Mouse (Mus musculus) left cerebral cortex, postnatal 4 days (tissue): ENCODE data around the gene Hist1h2bh. TPM values are rescaled to one million over a fixed set of nuclear protein-coding genes. Genes with fewer than 3 reads are reported as not detected.

ENCODE experiments used
- DNase-seq: peaks from one replicate; pipeline ENCODE4 v3.0.0-alpha.2; 2022
- intact Hi-C: fragments of 180-260 bp; cut with DNase I; formaldehyde crosslinking; loops from one replicate; pipeline ENCODE4 v1.15.1; 2025
- total RNA-seq, 2 experiments: library from RNA; stranded (reverse); gene quantifications; 2 replicates each; pipeline ENCODE4 v1.2.3; 2021

The Hist1h2bh gene
- total RNA-seq, 2 experiments from 2014 or later, result 4.5 to 6.1 TPM

DNA sequence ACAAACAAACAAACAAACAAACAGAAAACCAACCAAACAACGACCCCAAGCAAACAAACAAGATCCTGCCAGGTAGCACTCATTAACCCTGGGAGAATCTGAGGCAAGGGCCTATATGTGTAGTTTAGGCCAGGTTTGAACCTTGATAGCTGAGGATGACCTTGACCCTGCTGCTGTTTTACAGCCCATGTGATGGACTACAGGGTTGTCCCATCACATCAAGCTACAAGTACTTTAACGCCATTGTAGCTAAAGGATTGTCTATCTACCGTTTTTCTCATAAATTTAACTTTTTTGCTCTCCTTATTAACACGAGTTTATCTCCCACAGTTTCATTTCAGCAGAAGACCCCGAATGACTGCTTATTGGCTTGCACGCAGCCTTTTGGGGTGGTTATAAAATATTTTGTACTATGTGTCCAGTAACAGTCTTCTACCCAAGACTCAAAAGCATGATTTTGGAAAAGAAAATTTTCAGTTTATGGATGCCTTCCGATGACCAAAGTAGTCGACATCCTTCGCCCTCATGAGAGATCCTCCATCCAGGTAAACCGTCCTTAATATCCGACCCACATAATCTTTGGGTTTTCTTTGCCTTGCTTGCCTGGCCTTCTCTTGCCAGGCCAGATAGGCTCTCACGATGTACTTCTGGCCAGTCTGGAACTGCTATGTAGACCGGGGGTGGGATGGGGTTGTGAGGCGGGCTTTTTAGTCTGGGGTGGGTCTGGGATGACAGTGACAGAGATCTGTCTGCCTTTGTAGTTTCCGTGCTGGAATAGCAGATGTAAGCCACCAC is 27.2 kb downstream of the Hist1h2bh start:
- intact Hi-C loops, result loop anchor here (5.0 to 10.0 kb wide), 2 partner anchors 79 to 1571 kb away; partner anchors contain the start of gene Zfp184
- DNase-seq, result no peak

DNA sequence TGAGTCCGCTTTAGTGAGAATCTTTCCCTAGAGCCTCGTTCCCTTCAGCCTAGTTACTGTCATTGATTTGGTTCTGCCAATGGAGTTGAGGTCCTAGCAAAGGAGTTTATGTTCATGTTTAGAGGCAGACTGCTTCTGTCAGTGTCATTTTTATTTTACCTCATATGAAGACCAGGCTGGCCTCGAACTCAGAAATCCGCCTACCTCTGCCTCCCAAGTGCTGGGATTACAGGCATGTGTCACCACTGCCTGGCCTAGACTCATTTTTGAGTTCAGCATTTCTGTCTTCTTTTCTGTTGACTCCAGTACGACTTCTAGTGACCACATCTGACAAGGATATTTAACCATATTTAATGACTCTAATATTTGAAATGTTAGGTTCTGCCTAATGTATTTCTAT is 27.9 kb downstream of the Hist1h2bh start:
- intact Hi-C loops, result loop anchor here (5.0 to 10.0 kb wide), 2 partner anchors 78 to 1570 kb away; partner anchors contain the start of gene Zfp184
- no peak for DNase-seq

DNA sequence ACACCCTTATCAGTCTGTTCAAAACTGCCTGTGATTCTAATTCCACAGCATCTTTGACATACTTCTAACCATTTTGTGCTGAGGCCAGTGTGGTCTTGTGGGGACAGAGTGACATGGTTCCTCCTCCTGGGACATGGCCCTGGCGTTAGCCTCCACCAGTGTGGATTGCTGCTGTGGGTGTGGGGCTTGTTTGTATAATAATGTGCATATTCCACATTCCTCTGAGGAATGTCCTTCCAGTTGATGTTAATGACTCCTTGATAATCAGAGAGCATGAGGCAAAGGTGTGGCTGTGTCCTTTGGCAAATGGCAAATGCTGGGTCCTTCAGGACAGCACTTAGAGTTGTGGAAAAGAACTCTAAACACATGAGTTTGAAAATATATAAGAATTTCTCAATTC is 29.7 kb downstream of the Hist1h2bh start:
- no peak for DNase-seq
- intact Hi-C loops, result loop anchor here (10.0 kb wide), 1 partner anchor 1569 kb away; the partner anchor contains the start of gene Zfp184

DNA sequence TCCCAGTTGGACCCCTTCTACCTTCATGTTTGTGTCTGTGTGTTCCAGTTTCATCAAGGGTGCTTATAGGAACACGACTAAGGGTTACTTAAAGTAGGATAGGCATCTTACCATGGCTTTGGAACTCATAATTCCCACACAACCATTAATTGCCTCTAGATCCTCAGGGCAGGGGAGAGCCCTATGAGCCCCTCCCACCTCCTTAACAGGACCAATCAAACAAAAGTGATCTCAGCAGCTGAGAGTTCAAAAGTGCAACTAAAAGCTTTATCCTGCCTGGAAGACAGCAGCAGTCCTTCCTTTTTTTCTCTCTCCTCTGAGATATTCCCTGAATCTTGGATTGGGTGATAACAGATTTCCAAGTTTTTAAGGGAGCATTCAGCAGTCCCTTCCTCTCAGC is 33.1 kb downstream of the Hist1h2bh start:
- DNase-seq, result no peak
- intact Hi-C loops, result loop anchor here (10.0 kb wide), 1 partner anchor 1565 kb away; the partner anchor contains the start of gene Zfp184

DNA sequence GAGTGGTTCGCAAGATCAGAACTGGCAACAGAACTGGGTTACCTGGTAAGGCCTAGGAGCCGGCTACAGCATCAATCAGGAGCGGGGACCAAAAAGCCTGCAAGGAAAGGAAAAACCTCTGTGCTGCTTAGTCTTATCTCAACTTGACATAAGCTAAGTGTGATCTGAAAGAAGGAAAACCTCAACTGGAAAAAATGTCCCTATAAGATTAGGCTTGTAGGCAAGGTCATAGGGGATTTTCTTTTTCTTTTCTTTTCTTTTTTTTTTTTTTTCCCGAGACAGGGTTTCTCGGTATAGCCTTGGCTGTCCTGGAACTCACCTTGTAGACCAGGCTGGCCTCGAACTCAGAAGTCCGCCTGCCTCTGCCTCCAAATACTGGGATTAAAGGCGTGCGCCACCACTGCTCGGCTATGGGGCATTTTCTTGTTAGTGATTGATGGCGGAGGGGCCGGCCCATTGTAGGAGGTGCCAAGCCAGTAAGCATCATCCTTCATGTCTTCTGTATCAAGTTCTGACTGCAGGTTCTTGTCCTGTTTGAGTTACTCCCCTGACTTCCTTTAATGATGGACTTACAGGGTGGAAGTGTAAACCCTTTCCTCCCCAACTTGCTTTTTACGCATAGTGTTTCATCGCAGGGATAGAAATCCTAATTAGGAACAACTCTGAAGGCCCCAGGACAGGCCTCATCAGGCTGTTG is 36.2 kb downstream of the Hist1h2bh start:
- intact Hi-C loops, result loop anchor here (10.0 kb wide), 1 partner anchor 202 kb away; no protein-coding TSS in a partner anchor
- no peak for DNase-seq

DNA sequence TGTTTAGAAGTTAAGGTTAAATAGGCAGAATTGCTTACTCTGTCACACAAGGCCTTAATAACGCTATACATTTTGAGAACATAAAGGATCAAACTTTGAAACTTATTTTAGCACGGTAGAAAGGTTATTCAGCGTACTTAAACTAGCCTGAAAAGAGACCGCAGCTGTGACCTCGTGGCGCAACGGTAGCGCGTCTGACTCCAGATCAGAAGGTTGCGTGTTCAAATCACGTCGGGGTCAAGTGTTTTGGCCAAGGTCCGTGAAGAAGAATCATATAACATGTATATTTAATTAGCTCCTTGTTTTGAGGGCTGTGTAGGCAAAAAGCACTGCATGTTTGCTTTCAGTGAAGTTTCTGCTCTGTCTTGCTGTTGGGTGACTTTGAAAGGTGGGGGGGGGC is 36.8 kb downstream of the Hist1h2bh start:
- DNase-seq, result no peak

DNA sequence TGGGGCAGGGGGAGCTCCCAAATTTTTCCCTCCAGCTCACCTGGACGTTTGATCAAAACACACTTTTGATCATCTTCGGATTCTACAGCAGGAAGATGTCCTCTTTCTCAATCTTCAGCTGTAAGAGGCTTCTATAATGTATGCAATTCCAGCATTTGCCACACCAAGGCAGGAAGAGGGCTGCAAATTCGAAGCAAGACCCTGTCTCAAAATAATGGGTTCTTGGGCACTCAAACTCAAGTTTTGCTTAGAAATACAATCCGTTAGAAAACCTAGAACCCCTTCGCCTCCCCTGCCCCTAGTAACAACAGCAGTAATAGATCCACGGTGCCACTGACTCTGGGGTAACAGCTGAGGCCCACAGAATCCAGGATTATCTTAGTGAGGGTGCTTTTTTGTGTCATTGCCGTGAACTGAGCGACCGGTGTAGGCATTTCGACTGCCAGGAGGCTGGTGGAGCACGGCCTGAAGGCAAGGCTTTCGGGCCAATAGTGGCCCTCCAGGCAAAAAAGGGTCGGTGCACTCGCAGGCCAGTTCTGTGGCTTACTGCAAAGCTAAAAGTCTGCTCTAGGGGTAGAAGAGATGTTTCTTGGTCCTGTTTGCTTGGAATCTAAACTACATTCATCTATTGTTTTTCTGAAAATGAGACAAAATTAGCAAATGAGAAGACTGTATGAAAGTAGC is 37.4 kb downstream of the Hist1h2bh start:
- DNase-seq, result no peak
- intact Hi-C loops, result loop anchor here (10.0 kb wide), 1 partner anchor 201 kb away; no protein-coding TSS in a partner anchor

More for the DNA sequence above, 36.8 kb downstream of the Hist1h2bh start:
- intact Hi-C loops, result loop anchor here (10.0 kb wide), 1 partner anchor 202 kb away; no protein-coding TSS in a partner anchor

DNA sequence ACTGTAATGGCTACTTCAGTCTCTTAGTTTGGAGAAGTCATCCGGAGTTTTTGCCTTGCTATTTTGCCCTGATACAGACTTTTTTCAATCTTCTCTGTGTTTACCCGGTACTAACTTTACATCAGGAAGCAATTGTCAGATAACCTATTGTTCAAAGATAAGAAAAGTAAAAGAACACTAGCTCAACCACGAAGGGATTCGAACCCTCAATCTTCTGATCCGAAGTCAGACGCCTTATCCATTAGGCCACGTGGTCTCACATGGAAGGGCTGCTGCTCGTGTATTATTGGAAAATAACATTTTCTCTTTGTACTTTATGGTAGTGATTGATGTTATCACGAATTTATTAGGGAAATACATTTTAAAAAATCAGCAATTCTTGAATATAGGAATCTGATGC is 39.4 kb downstream of the Hist1h2bh start:
- DNase-seq, result peak; percentile 31

DNA sequence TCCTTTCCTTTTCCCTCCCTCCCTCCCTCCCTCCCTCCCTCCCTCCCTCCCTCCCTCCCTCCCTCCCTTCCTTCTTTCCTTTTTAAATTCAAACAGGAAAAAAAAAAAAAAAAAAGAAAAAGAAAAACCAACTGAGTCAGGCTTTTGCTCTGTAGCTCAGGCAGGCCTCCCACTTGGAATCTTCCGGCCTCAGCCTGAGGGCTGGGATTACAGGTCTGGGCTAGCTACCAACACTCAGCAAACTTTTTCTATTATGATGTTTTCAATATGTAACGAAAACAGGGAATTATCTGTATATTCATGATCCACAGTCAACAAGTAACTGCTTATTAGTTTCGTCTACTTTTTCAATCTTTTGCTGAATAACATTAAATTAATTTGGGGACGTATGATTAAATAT is 40.3 kb downstream of the Hist1h2bh start:
- intact Hi-C loops, result loop anchor here (10.0 kb wide), 1 partner anchor 198 kb away; no protein-coding TSS in a partner anchor
- DNase-seq, result no peak

More for the DNA sequence above, 39.4 kb downstream of the Hist1h2bh start:
- intact Hi-C loops, result loop anchor here (10.0 kb wide), 1 partner anchor 199 kb away; no protein-coding TSS in a partner anchor

DNA sequence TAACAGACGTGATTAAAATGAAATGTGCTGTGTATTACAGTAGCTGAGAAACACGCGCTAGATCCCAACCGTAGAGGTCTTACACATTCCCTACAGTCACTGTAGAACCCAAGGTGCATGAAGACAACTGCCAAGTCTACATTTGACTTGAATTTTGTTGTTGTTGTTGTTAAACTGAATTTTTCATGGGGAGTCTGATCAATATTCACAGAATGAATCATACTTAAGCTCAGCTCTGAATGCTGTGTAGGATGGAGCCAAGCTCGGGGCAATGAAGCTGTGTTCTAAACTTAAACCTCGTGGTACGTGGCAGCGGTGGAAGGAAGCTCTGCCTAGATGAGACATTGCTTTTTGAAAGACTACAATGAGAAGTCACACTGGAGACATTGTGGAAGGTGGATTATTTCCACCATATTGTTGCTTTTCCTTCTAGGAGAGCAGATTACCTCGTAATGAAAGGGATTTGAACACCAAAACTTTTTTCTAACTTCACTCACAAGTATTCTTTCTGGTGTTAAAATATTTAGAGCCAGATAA is 41.1 kb downstream of the Hist1h2bh start:
- intact Hi-C loops, result loop anchor here (10.0 kb wide), 1 partner anchor 197 kb away; no protein-coding TSS in a partner anchor

DNA sequence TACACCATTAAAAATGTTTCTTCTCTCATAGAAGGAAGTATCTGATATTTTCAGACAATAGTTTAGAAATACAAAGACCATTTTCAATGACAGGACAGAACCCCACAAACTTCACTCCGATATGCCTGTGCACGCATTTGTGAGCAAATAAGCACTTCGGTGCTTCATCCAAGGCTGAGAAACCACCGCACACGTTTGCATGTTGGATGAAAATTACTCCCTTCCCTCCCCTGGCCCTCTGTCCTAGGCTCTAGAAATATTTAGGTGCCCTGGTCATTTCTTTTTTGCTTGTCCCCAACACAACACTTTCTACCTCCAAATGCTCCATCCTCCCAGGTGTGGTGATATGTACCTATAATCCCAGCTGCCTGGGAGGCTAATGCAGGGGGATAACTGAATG is 41.7 kb downstream of the Hist1h2bh start:
- DNase-seq, result no peak
- intact Hi-C loops, result loop anchor here (10.0 kb wide), 1 partner anchor 197 kb away; no protein-coding TSS in a partner anchor

More for the DNA sequence above, 41.1 kb downstream of the Hist1h2bh start:
- DNase-seq, result no peak

DNA sequence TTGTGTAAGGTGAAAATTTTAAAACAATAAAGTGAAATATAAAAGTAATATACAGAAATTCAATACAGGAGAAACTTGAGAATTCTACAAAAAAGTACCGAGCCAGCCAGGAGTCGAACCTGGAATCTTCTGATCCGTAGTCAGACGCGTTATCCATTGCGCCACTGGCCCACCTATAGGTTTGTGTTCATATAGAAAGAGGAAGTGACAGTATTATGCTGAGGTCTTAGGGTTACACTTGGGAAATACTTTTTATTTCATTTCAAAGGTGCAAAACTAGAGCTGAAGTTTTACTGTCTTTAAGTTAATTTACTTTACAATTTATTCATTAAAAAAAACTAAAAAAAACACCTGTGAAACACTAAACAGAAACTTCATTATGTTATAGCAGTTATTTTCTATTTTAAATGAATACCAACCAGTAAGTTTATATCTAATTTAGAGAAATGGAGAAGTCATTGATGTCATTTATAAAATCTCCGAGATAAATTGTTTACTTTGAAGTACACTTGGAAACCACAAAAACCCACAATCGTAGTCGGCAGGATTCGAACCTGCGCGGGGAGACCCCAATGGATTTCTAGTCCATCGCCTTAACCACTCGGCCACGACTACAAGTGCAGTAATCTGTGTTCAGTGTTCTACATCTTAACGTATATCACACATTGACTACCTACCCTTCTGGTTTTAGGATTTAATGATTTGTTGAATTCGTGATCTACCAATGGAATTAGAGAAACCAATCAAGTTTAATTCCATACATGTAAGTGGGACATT is 42.6 kb downstream of the Hist1h2bh start:
- intact Hi-C loops, result loop anchor here (10.0 kb wide), 1 partner anchor 196 kb away; no protein-coding TSS in a partner anchor
- peak; percentile 46 for DNase-seq

DNA sequence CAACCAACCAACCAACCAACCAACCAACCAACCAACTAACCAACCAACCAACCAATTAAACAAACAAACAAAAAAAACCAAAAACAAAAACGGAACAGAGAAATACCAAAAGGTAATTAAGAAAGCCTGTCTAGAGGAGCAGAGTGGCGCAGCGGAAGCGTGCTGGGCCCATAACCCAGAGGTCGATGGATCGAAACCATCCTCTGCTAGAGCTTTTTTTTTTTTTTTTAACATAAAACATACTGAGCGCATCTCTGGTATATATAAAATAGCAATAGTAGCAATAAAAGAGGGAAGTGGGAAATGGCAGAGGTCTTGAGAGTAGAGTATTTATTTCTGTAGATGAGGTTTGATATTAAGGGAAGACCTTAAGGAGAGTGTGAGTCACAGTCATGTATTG is 43.2 kb downstream of the Hist1h2bh start:
- DNase-seq, result no peak
- intact Hi-C loops, result loop anchor here (5.0 to 10.0 kb wide), 2 partner anchors 38 to 195 kb away; no protein-coding TSS in a partner anchor

DNA sequence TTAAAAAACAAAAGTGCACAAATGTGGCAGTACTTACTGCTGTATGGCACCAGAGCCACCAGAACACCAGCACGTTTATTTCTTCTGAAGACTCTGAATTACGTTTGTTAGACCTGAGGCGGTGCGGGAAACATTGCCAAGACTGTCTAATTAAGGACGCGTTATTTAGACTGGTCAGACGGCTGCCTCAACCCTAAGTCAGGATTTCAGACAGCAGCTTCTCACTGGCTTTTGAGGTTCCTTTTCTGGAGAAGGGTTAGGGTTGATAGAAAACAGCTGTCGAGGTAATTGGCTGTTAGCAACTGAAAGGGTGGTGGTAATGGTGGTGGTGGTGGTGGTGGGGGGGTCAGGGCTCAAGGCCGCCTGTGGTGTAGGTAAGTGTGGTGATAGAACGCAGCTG is 44.5 kb downstream of the Hist1h2bh start:
- DNase-seq, result no peak
- intact Hi-C loops, result loop anchor here (5.0 kb wide), 1 partner anchor 36 kb away; no protein-coding TSS in a partner anchor

DNA sequence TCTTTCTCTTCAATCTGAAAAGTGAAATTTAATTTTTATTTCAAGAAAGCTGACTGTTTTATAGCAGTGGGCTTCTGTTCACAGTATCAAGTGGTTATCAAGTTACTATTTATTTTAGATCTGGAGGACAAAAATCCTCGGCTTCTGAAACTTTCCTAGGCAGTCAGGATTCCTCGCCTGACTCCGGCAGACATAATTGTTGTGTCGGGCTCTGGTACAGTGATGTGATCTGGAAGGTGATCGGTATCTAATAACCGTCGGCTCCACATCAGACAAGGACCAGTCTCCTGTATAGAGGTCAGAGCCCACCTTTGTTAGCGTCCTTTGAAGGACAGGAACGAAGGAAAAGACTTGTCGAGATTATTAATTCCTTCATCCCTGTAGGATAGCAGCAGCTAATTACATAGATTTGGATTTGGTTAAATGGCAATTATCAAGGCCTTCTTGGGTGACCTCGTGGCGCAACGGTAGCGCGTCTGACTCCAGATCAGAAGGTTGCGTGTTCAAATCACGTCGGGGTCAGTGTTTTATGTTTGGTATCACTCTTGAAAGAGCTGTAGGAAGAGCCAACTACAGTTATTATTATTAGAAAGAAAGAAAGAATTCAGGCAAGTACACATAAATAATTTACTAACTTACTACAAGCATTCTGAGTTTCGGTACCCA is 45.4 kb downstream of the Hist1h2bh start:
- DNase-seq, result no peak
- intact Hi-C loops, result loop anchor here (5.0 kb wide), 1 partner anchor 35 kb away; no protein-coding TSS in a partner anchor

DNA sequence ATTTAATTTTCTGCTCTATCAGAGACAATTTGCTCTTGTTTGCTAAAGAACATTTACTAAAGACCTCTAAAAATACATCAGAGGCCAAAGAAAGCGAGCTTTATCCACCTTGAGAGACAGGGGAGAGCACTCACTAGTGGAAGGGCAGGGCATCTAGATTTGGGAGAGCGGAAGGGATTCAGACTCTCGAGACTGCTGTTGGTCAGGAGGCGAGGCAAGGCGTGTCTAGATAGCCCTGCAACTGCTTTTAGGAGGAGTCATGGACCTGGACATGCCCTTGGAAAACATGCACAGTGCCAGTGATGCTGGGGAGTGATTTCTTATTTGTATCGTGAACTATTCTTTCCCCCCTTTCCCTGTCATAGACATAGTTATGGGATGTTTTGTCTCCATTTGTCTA is 47.7 kb downstream of the Hist1h2bh start:
- DNase-seq, result no peak
- intact Hi-C loops, result loop anchor here (5.0 kb wide), 1 partner anchor 33 kb away; no protein-coding TSS in a partner anchor

DNA sequence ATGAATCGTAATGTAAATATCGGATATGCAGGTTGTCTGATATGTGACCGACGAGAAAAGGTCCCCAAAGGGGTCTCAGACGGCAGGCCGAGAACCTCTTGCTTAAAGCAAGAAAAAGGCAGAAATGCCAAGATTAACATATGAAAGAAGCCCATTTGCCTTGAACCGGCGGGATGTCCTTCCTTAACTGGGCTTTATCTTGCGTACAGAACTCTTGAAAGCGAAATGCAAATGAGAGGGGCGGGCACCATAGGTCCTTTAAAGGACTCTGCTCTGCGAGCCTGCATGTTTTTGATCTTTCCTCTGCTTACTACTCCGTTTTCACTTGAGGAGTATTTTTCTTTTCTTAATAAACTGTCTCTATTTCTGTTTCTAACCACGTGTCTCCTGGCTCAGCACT is 51.2 kb downstream of the Hist1h2bh start:
- DNase-seq, result no peak

More for the DNA sequence above, 51.2 kb downstream of the Hist1h2bh start:
- intact Hi-C loops, result no loop called here
